Mouse (Mus musculus): Measurements from ENCODE around the gene Akt3.

GRCm38 (mm10) chr1:177277361-177277760, 19.4 kb upstream of the Akt3 start:
- TF ChIP-seq POLR2A (IDR thresholded peaks at IDR 0.05; ENCODE audit: low read depth, low read length) (no peak), CTCF (IDR thresholded peaks at IDR 0.05; ENCODE audit: extremely low read depth, insufficient read length, insufficient replicate concordance, low read depth, low read length) (no peak)
